Mouse (Mus musculus) cerebellum, adult (tissue): ENCODE results near the gene Gprin2.

Source experiments
- ATAC-seq: cut with Nextera tagmentation; 2 replicates; pipeline ENCODE4 v1.9.2; 2017; ENCODE audit warnings: mild to moderate bottlenecking, moderate library complexity, mixed read lengths; ENCODE audit not compliant: insufficient number of reproducible peaks, low FRiP score, low TSS enrichment

Gprin2 gene

GRCm38 (mm10) chr14:34201231-34202035 lies at the start of gene Gprin2:
Gene Gprin2, minus strand, starts transcription at chr14:34201653.
- ATAC-seq: peak; percentile 43

- no peak for ATAC-seq
Measured at GRCm38 (mm10) chr14:34240676-34241075, 39.2 kb upstream of the Gprin2 start.

GRCm38 (mm10) chr14:34240263-34240662 lies 38.8 kb upstream of the Gprin2 start:
- ATAC-seq: no peak

GRCm38 (mm10) chr14:34234630-34235380 lies 33.4 kb upstream of the Gprin2 start:
- peak; percentile 95 for ATAC-seq

DNA sequence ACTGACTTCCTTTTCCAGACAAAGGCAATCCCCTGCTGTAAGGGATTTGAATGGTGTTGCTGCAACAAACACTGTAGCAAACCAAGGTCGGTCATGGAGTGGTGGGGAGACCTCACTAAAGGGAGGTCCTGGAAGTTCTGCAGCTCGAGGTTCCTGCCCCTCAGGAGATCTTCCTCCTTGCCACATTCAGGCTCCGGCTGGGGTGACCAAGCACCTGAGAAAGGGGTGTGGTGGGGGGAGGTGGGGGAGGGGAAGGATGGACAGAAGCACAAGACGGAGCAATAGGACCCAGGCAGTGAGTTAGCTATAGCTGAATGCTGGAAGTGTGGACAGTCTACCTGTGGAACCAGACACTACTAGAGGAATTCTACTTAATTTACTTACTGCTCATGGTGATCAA lies 32.4 kb upstream of the Gprin2 start:
- no peak for ATAC-seq

DNA sequence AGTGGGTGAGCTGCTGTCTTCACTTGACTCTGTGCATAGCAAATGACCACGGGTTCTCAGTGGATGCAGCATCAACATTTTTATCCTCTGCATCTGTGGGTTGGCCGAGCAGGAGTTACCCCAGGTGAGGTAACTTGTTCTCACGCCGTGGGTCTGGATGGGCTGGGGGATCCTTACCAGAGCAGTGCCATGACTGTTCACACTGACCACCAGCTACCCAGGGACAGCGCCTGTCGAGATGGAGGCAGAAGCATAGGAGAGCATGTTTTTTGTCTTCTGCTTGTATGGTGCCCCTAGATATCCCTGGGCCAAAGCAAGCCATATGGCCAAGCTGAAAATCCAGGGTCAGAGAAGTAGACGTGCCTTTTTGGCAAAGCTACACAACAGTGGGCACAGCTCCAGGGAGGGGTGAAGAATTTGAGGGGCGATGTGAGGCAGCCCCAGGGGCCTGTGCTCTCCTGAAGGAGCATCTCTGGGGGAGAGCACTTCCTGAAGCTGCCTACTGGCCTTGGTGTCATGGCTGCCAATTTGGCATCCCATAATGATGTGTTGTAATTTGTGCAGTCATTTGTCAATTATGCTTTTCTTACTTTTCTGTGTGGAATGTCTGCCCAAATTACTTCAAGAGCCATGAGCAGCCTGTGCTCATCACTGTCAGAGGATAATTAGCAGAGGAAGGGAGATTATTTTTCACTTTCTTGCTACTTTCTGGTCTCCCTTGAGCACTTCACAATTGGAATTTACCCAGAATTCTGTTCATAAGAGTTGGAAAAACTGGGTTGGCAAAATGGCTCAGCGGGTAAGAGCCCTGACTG lies 31.6 kb upstream of the Gprin2 start:
- no peak for ATAC-seq

DNA sequence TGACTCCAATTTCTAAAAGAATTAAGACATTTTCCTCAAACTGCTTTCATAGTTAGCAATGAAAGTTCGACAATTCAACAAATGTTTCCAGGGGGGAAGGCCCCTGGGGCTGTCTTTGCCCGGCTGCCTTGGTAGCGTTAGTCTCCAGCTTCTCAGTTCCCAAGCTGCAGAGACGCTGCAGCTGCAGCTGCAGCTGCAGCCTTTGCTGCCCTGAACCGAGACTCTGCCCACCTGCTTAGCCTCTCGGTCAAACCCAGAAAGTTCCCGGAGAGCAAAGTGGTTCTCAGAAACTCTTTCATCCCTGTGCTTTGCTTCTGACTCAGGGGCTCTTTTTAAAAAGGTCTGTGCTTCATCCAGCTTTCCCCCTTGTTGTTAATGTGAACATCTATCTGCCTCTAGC lies 30.9 kb upstream of the Gprin2 start:
- no peak for ATAC-seq

DNA sequence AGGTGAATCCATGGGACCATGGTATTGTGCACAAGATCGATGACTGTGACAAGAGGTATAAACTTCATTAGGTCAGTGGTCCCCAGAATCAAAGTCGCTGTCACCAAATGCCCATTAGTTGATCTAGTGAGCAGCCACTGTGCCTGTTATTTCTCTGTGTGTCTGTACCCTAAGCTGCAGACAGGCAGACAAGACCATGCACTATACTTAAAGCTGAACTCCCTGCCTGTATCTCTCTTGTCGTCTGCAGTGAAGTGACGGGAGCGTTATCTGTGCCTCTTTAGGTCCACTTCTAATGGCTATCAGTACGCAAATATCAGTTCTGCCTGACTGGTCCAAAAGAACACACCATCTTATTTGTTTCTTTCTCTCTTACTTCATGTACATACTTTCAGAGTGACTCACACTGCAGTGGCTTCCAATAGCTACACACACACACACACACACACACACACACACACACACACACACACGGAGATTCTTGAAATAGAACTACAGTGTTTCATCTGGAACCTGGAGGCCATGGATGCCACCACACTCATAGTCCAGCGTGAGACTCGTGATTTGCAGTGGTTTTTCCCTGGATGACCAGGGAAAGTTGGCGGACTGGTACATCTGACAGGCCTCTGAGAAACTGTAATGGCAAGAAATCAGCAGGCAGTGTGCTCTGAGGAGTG lies 27.5 kb upstream of the Gprin2 start:
- ATAC-seq: no peak

- ATAC-seq: no peak
Measured at GRCm38 (mm10) chr14:34227981-34228380, 26.5 kb upstream of the Gprin2 start.

DNA sequence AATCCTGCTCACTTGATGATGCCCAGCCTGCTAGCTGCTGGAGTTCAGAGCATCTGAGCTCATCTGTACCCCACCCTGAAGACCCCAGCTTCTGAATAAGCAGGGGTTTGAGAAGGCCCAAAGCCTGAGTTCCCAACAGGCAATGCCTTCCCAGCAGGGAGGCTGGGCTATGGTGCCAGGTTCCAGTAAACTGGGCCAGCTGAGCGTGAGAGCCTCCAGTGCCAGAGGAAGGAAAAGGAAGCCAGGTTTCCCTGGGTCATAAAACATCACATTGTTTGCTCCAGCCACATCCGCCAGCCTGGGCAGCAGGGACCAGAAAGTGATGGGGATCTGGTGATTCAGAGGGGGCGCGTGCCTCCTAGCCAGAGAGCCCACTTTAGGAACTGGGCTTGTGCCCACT lies 25.1 kb upstream of the Gprin2 start:
- no peak for ATAC-seq

DNA sequence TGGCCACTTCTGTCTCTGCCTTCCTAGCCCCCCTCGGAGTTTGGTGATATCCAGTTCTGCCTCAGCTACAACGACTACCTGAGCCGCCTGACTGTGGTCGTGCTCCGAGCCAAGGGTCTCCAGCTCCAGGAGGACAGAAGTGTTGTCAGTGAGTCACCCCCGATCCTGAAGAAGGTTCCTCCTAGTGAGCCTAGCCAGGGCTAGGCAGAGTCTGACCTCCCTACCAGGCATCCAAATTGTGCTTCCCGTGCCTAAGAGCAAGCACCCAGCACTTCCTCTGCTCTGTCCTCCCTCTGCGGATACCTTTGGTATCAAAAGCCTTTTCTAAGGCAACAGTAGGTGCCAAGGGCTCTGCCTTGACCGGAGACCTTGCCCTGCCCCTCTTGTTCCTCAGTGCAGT lies 24.5 kb upstream of the Gprin2 start:
- no peak for ATAC-seq

- ATAC-seq: no peak
Measured at GRCm38 (mm10) chr14:34223362-34223898, 22.0 kb upstream of the Gprin2 start.

DNA sequence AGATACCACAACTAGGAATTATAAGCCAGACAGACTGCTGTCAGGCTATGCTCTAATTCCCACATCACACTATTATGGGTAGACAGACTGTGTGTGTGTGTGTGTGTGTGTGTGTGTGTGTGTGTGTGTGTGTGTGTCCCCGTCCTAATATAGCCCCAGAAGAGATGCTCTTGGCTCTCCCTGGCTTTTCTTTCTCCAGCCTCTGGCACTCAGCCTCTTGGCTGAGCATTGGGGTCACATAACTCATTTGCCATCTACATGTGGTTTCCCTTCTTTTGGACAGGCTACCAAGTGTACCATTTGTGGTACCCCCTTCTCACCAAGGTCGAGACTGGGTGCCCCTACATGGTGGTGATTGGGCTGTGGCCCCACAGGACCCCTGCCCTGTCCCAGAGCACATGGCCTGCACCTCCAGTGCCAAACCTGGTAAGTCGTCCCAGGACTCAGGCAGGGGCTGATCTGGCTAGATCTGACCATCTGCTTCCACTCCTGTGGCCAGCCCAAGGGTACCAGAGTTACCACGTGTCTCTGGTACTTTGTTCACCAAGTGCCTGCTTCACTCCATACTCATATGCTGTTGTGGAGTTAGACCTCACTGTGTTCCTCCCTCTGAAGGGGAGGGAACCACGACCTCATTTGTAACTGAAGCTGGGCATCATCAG lies 20.1 kb upstream of the Gprin2 start:
- no peak for ATAC-seq

- no peak for ATAC-seq
Measured at GRCm38 (mm10) chr14:34220426-34220825, 19.0 kb upstream of the Gprin2 start.

DNA sequence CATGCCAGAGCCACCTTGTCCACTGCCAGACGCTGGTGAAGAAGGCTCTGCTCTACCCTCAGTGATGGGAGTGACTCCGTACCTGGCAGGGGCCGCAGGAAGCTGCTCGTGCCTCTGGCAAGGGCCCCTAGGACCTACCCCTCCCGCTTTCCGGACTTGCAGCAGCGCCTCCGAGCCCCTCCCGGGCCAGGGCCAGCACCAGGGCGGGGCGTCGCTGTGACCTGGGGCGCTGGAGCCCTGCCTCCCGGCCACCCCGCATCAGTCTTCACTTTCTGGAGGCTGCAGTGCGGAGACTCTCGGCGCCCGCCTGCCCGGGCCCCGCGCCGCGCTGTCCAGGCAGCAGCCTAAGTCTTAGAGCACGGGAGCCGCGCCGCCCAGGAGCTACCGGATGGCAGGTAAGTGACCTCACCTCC lies 18.3 kb upstream of the Gprin2 start:
- no peak for ATAC-seq

- ATAC-seq: no peak
Measured at GRCm38 (mm10) chr14:34219295-34219694, 17.8 kb upstream of the Gprin2 start, which contains the start of gene Syt15. Gene Syt15, plus strand, starts transcription at chr14:34219595.

DNA sequence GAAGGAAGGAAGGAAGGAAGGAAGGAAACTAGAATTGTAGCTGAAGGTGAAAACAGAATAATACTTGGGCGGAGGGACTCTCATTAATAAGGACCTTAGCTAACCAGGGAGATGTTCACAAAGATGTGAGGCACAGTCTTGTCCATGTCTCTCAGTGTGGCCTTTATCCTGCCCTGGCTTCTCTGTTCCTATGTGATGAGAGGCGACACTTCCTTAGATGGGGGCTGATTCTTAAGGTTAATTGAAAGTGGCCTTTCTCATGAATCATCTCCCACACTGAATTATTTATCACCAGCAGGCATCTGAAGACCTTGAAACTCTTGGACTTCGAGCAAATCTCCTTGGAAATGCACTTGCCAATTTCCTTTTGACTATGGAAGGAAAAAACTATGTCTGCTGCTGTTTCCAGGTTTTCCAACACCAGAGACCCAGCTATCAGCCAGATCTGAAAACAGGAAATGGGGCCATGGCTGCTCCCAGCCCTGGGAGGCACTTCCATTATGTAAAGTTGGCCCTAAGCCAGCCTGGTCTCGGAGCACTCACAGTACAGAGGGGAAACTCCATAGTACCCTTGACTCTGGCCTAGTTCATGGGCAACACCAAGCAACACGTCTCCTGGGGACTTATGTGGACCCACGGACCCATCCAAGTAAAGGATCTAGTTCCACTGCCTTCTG lies 14.1 kb upstream of the Gprin2 start:
- ATAC-seq: no peak

DNA sequence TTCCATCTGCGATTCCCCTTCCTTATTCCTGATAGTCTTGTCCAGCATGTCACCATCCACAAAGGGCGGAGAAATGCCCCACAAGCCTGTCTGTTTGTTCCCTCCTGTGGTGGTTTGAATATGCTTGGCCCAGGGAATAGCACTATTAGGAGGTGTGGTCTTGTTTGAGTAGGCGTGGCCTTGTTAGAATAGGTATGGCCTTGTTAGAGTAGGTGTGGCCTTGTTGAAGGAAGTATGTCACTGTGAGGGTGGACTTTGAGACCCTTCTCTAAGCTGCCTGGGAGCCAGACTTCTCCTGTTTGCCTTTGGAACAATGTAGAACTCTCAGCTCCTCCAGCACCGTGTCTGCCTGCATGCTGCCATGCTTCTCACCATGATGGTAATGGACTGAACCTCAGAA lies 8.5 kb upstream of the Gprin2 start:
- ATAC-seq: no peak

GRCm38 (mm10) chr14:34209080-34209479 lies 7.6 kb upstream of the Gprin2 start:
- no peak for ATAC-seq
